Mouse (Mus musculus) urinary bladder, postnatal 36 days (tissue): Measurements from ENCODE around the gene Mt1.

Experiments used
- DNase-seq, 2 experiments: peaks; one replicate each; pipeline ENCODE4 v3.0.0; 2022; ENCODE audit warnings: low spot score in 2 of 2, mixed read lengths in 1 of 2

Mt1 gene

DNA sequence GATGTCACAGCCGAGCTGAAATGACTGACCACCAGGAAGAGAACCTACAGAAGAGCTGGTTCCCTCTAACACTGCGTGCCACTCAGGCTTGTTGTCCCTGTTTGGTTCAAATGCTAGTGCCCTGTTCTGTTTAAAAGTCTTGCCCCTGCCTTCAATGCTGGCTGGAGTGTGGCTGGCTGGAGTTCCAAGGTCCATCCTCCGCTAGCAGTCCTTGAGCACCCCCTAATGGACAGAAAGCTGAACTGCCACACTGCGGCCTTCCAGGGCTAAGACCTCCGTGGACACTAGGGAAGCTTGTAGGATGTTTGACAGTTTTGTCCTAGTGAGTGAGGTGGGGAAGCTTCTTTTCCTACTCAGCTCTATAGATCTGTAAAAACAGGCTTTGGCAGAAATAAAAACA is 26.9 kb downstream of the Mt1 start:
- peak in 1 of 2 experiments; percentile 60 for DNase-seq

DNA sequence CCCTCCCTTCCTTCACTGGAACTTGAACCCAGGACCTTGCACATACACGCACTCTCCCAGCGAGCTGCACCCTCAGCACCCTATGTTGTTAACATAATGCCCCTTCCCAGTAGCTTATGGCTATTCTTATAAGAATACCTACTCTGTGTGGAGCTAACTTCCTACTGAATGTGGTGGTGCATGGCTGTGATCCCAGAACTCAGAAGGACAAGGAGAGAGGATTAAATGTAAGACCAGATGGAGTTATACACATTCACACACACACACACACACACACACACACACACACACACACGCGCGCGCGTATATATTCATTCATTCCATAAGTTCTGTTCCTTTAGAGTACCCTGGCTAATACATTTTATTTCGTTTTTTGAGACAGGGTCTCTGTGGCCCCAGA is 27.4 kb downstream of the Mt1 start:
- DNase-seq = no peak

DNA sequence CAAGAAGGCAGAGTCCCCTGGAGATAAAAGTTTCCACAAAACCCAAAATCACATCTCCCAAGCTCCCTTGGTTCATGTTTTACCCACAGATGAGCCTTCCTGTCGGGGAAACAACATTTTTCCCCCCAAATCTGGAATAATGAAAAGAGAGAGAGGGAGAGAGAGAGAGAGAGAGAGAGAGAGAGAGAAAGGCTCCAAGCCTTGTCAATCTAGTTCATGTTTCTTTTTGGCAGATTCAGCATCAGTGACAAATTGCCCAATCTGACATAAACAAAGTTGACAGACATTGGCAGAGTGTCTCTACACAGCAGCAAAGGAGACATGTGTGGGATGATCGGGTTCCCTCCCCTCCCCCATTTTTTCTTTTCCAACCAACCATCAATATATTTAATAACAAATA is 28.6 kb downstream of the Mt1 start:
- DNase-seq = no peak

- no peak for DNase-seq
Observed at GRCm38 (mm10) chr8:94209639-94210038, 30.8 kb downstream of the Mt1 start.

DNA sequence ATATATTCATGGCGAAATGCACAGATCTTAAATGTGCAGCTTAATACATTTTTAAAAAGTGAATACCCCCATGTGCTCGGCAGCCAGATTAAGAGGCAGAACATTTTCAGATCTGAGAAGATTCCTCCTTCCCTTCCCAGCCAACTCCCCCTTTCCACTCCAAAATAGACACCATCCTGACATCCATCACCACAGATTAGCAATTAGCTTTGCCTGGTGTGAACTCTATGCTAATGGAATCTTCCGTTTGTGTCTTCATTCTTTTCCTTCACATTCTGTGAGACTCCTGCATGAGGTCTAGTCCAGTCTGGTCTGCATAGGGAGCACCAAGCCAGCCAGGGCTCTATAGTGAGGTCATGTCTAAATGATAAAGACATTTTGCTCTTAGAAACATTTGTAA is 31.3 kb downstream of the Mt1 start:
- DNase-seq = no peak

GRCm38 (mm10) chr8:94213819-94214218 is 34.9 kb downstream of the Mt1 start:
- DNase-seq = no peak

DNA sequence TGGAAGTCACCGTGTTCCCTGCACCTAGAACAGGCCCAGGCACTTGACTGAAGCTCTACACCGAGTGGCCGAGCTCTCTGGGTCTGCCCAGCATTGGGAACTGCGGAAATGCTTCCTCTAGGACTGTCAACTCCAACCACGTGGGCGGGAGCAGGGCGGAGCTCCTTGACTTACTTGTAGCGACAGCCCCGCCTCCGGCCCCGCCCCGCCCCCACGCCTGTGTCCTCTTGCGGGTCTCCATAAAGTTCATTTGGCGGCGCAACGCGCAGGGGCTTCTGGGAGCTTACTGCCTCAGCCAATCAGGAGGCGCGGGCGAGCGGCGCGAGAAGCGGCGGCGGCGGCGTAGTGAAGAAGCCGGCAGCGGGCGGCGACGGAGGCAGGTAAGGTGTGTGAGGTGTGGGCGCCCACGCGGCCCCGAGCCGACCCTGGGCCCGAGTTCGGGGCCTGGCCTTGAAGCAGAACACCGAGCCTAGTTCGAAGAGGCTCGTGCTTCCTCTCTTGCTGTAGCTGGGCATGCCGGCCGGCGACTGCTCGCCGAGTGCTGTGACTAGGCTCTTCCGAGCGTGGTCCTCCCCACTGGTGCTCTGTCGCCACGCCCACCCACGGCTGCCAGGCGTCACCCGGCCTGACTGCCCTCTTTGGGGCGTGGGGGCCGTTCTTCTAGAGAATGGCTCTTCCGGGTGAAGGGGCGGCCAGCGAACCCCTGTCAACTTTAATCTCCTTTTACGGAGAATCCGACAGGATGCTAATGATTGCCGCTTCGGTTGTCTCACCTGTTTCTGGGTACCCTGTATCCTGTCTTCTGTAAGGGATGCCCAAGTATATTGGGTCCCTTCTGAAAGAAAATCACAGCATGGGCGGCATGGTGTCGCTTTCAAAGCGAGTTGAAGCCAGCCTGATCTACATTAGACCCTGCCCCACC is 35.6 kb downstream of the Mt1 start, which contains the start of gene Nup93:
TSS of gene Nup93 (plus strand) at position 313 of the 922 bp plus-strand sequence.
- peak; percentile 95 to 99 for DNase-seq

DNA sequence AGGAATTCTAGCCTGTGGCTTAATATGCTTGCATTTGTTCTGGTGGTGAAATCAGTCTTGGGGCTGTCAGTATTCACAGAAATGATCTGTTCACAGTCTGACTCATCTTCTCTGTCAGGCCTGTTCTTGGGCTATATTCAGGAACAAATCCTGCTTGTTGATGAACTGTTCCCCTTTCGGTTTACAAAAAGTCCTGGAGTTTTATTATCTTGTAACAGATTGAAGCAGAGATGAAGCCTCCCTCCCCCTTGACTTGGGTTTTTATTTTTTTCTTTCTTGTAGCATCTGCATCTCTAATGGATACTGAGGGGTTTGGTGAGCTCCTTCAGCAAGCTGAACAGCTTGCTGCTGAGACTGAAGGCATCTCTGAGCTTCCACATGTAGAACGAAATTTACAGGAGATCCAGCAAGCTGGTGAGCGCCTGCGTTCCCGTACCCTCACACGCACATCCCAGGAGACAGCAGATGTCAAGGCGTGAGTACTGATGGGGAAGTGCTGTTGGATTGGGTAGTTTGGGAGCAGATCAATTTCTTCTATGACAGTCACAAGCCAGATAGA is 48.6 kb downstream of the Mt1 start:
- DNase-seq = no peak
